Mouse (Mus musculus): ENCODE measurements around the gene Rpl27a. TPM values are rescaled to one million over a fixed set of nuclear protein-coding genes. Genes with fewer than 3 reads are reported as not detected.

Rpl27a gene
- polyA plus RNA-seq, 1 experiment, result 238 TPM

GRCm38 (mm10) chr7:109524442-109524744, 5.4 kb downstream of the Rpl27a start:
- no peak overlapping the region for H3K4me3 ChIP-seq (ENCODE audit: insufficient read depth, low read length)
- H3K4me1 ChIP-seq (ENCODE audit: control insufficient read depth, insufficient read depth, low read length), result peaks cover 27% of the 10 kb centered on the region
- TF ChIP-seq CTCF (IDR thresholded peaks at IDR 0.05; ENCODE audit: low read depth, low read length), result no peak
- no peak for TF ChIP-seq POLR2A (IDR thresholded peaks at IDR 0.05; ENCODE audit: borderline replicate concordance, low read depth, low read length)
- H3K27ac ChIP-seq (ENCODE audit: insufficient read depth, low read depth, low read length), result peak overlapping the region; percentile 24

GRCm38 (mm10) chr7:109524763-109525162, 5.8 kb downstream of the Rpl27a start:
- peaks cover 27% of the 10 kb centered on the region for H3K4me1 ChIP-seq (ENCODE audit: control insufficient read depth, insufficient read depth, low read length)
- peak overlapping the region; percentile 24 for H3K27ac ChIP-seq (ENCODE audit: insufficient read depth, low read depth, low read length)
- H3K4me3 ChIP-seq (ENCODE audit: insufficient read depth, low read length), result no peak overlapping the region

GRCm38 (mm10) chr7:109525740-109526663, 7.1 kb downstream of the Rpl27a start:
- TF ChIP-seq CTCF (IDR thresholded peaks at IDR 0.05; ENCODE audit: low read depth, low read length) (no peak), POLR2A (IDR thresholded peaks at IDR 0.05; ENCODE audit: borderline replicate concordance, low read depth, low read length) (no peak)
- peaks cover 27% of the 10 kb centered on the region for H3K4me1 ChIP-seq (ENCODE audit: control insufficient read depth, insufficient read depth, low read length)
- no peak overlapping the region for H3K4me3 ChIP-seq (ENCODE audit: insufficient read depth, low read length)
- H3K27ac ChIP-seq (ENCODE audit: insufficient read depth, low read depth, low read length), result no peak overlapping the region

More at GRCm38 (mm10) chr7:109524763-109525162, 5.8 kb downstream of the Rpl27a start:
- no peak for TF ChIP-seq CTCF (IDR thresholded peaks at IDR 0.05; ENCODE audit: low read depth, low read length)

GRCm38 (mm10) chr7:109527536-109527935, 8.6 kb downstream of the Rpl27a start:
- no peak for TF ChIP-seq CTCF (IDR thresholded peaks at IDR 0.05; ENCODE audit: low read depth, low read length)
- no peak for TF ChIP-seq POLR2A (IDR thresholded peaks at IDR 0.05; ENCODE audit: borderline replicate concordance, low read depth, low read length)
- H3K4me1 ChIP-seq (ENCODE audit: control insufficient read depth, insufficient read depth, low read length), result peaks cover 19% of the 10 kb centered on the region
- H3K27ac ChIP-seq (ENCODE audit: insufficient read depth, low read depth, low read length), result no peak overlapping the region
- H3K4me3 ChIP-seq (ENCODE audit: insufficient read depth, low read length), result no peak overlapping the region

GRCm38 (mm10) chr7:109528356-109528755, 9.4 kb downstream of the Rpl27a start:
- Histone ChIP-seq H3K4me1 (ENCODE audit: control insufficient read depth, insufficient read depth, low read length) (peaks cover 12% of the 10 kb centered on the region), H3K4me3 (ENCODE audit: insufficient read depth, low read length) (no peak overlapping the region), H3K27ac (ENCODE audit: insufficient read depth, low read depth, low read length) (no peak overlapping the region)
- no peak for TF ChIP-seq POLR2A (IDR thresholded peaks at IDR 0.05; ENCODE audit: borderline replicate concordance, low read depth, low read length)
- TF ChIP-seq CTCF (IDR thresholded peaks at IDR 0.05; ENCODE audit: low read depth, low read length), result peak; percentile 62

- no peak for TF ChIP-seq CTCF (IDR thresholded peaks at IDR 0.05; ENCODE audit: low read depth, low read length)
- no peak for TF ChIP-seq POLR2A (IDR thresholded peaks at IDR 0.05; ENCODE audit: borderline replicate concordance, low read depth, low read length)
- Histone ChIP-seq H3K4me3 (ENCODE audit: insufficient read depth, low read length) (no peak overlapping the region), H3K4me1 (ENCODE audit: control insufficient read depth, insufficient read depth, low read length) (0 out of 2 replicates have a peak, but pooled peaks cover 3% of the 10 kb centered on the region), H3K27ac (ENCODE audit: insufficient read depth, low read depth, low read length) (no peak overlapping the region)
Measured at GRCm38 (mm10) chr7:109529741-109530140, 10.8 kb downstream of the Rpl27a start.

GRCm38 (mm10) chr7:109531501-109531900, 12.6 kb downstream of the Rpl27a start:
- no peak overlapping the region for H3K4me3 ChIP-seq (ENCODE audit: insufficient read depth, low read length)
- TF ChIP-seq POLR2A (IDR thresholded peaks at IDR 0.05; ENCODE audit: borderline replicate concordance, low read depth, low read length) (no peak), CTCF (IDR thresholded peaks at IDR 0.05; ENCODE audit: low read depth, low read length) (no peak)
- no peak overlapping the region for H3K27ac ChIP-seq (ENCODE audit: insufficient read depth, low read depth, low read length)
- no peaks in the 10 kb centered on the region for H3K4me1 ChIP-seq (ENCODE audit: control insufficient read depth, insufficient read depth, low read length)

- Histone ChIP-seq H3K4me1 (ENCODE audit: control insufficient read depth, insufficient read depth, low read length) (no peaks in the 10 kb centered on the region), H3K27ac (ENCODE audit: insufficient read depth, low read depth, low read length) (no peak overlapping the region), H3K4me3 (ENCODE audit: insufficient read depth, low read length) (no peak overlapping the region)
- TF ChIP-seq CTCF (IDR thresholded peaks at IDR 0.05; ENCODE audit: low read depth, low read length), result no peak
- TF ChIP-seq POLR2A (IDR thresholded peaks at IDR 0.05; ENCODE audit: borderline replicate concordance, low read depth, low read length), result no peak
Measured at GRCm38 (mm10) chr7:109532691-109533090, 13.7 kb downstream of the Rpl27a start.

GRCm38 (mm10) chr7:109533129-109533528, 14.2 kb downstream of the Rpl27a start:
- no peak overlapping the region for H3K27ac ChIP-seq (ENCODE audit: insufficient read depth, low read depth, low read length)
- H3K4me3 ChIP-seq (ENCODE audit: insufficient read depth, low read length), result no peak overlapping the region
- no peaks in the 10 kb centered on the region for H3K4me1 ChIP-seq (ENCODE audit: control insufficient read depth, insufficient read depth, low read length)
- TF ChIP-seq POLR2A (IDR thresholded peaks at IDR 0.05; ENCODE audit: borderline replicate concordance, low read depth, low read length) (no peak), CTCF (IDR thresholded peaks at IDR 0.05; ENCODE audit: low read depth, low read length) (no peak)

- no peak overlapping the region for H3K27ac ChIP-seq (ENCODE audit: insufficient read depth, low read depth, low read length)
- TF ChIP-seq CTCF (IDR thresholded peaks at IDR 0.05; ENCODE audit: low read depth, low read length) (no peak), POLR2A (IDR thresholded peaks at IDR 0.05; ENCODE audit: borderline replicate concordance, low read depth, low read length) (no peak)
- no peaks in the 10 kb centered on the region for H3K4me1 ChIP-seq (ENCODE audit: control insufficient read depth, insufficient read depth, low read length)
- no peak overlapping the region for H3K4me3 ChIP-seq (ENCODE audit: insufficient read depth, low read length)
Measured at GRCm38 (mm10) chr7:109533888-109534287, 14.9 kb downstream of the Rpl27a start.
